In genomic region chr2:157992501-157992900, GRCm38 (mm10) we compare ENCODE assay signal across 17 mouse cellular contexts.
"Had no signal": no experiment of that assay in that cellular context is flagged by ENCODE, and none has a peak within 500 bp of the region (broad histone marks: within the 10 kb centered on the region; RNA-seq: fewer than 3 reads in every experiment).

No protein-coding gene starts in this region.

- H3K9ac ChIP-seq: limb, embryonic 12.5 days; liver, embryonic 13.5 days; liver, postnatal 0 days; lung, embryonic 15.5 days; midbrain, embryonic 12.5 days; stomach, embryonic 15.5 days had no signal

- H3K9me3 ChIP-seq: limb, embryonic 12.5 days; liver, embryonic 13.5 days; lung, embryonic 15.5 days; midbrain, embryonic 12.5 days; stomach, embryonic 15.5 days had no signal

- H3K4me2 ChIP-seq: limb, embryonic 12.5 days; liver, embryonic 13.5 days; lung, embryonic 15.5 days; midbrain, embryonic 12.5 days; stomach, embryonic 15.5 days had no signal

- H3K27me3 ChIP-seq: limb, embryonic 12.5 days; liver, embryonic 13.5 days; lung, embryonic 15.5 days; midbrain, embryonic 12.5 days; stomach, embryonic 15.5 days had no signal

- H3K4me3 ChIP-seq: layer of hippocampus, adult 2 months; limb, embryonic 12.5 days; liver, embryonic 13.5 days; lung, embryonic 15.5 days; midbrain, embryonic 12.5 days; stomach, embryonic 15.5 days had no signal

- DNase-seq: liver; liver, embryonic 13.5 days; liver, postnatal 0 days; lung, postnatal 14 days; retina, postnatal 1 day; right cerebral cortex, postnatal 4 days; spleen, adult 18-20 months; thymus, adult 2 months; thymus, postnatal 25 days had no signal

- H3K4me1 ChIP-seq: limb, embryonic 12.5 days; liver, embryonic 13.5 days; lung, embryonic 15.5 days; midbrain, embryonic 12.5 days; stomach, embryonic 15.5 days had no signal

- H3K27ac ChIP-seq: kidney, postnatal 0 days; layer of hippocampus, adult 2 months; limb, embryonic 12.5 days; liver, embryonic 13.5 days; lung, embryonic 15.5 days; macrophage; midbrain, embryonic 12.5 days; stomach, embryonic 15.5 days had no signal

- ATAC-seq: liver, postnatal 0 days; midbrain, embryonic 16.5 days had no signal
